Mouse (Mus musculus): ENCODE data around the gene Noxa1. TPM values are rescaled to one million over a fixed set of nuclear protein-coding genes. Genes with fewer than 3 reads are reported as not detected.
A peak's percentile ranks its signal among the peaks of the same experiment; 100 is the strongest.

Noxa1 gene
- total and polyA plus RNA-seq, 3 experiments, result 5.0 to 6.4 (median 6.3) TPM

DNA sequence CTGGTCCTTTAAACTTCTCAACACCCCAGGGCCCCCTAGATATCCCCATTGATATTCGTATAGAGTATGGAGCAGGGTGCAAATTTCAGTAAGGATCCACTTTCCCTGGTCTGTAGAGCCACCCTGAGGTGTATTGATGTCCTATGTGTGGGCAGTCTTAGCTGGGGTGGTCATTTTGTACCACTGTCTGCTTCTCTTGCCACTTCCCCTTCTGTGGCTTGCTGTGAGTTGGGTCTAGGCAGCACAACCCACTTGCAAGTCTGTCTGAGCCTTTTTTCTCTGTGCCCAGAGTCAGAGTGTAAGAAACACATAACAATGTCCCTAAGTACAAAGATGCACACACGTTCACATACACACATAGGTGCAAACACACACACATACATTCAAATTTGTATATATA lies 19.4 kb upstream of the Noxa1 start:
- Histone ChIP-seq H3K27ac (ENCODE audit: insufficient read depth, low read depth) (no peak overlapping the region), H3K9ac (ENCODE audit: insufficient read depth, low read depth) (no peak overlapping the region), H3K79me2 (replicated peaks; ENCODE audit: control insufficient read depth, extremely low read depth, insufficient read depth, poor library complexity, severe bottlenecking) (no peaks in the 10 kb centered on the region), H3K4me3 (replicated peaks in 1 of 3; ENCODE audit: low read depth in 2 of 3, low read length in 2 of 3, poor library complexity in 1 of 3) (no peak overlapping the region), H3K36me3 (replicated peaks in 1 of 2; ENCODE audit: control insufficient read depth in 1 of 2, insufficient read depth in 1 of 2, low read length in 1 of 2) (peaks cover 0 to 1% of the 10 kb centered on the region in 2 experiments), H3K9me3 (replicated peaks; ENCODE audit: low read length) (no peaks in the 10 kb centered on the region), H3K27me3 (replicated peaks) (no peaks in the 10 kb centered on the region), H3K4me1 (ENCODE audit: control insufficient read depth in 1 of 2, insufficient read depth in 2 of 2) (peaks cover 18 to 32% of the 10 kb centered on the region in 2 experiments), H3K4me2 (ENCODE audit: insufficient read depth, low read depth, poor library complexity, severe bottlenecking) (no peak overlapping the region)
- dilution Hi-C loops (cut with MboI; ENCODE audit: extremely low pct_ligation_motif_present, extremely low pct_unique_long_range_greater_than_20kb, low sequenced_read_pairs) (no loop called here), in situ Hi-C loops (cut with MboI; ENCODE audit: low pct_ligation_motif_present, low pct_unique_long_range_greater_than_20kb, low sequenced_read_pairs) (no loop called here)
- no peak for TF ChIP-seq BHLHE40 (IDR thresholded peaks at IDR 0.05; ENCODE audit: low read depth, low read length)
- TF ChIP-seq HCFC1 (IDR thresholded peaks at IDR 0.05; ENCODE audit: low read depth, low read length), result no peak
- TF ChIP-seq ZNF384 (IDR thresholded peaks at IDR 0.05; ENCODE audit: low read depth, low read length), result no peak
- TF ChIP-seq CTCF (conservative IDR thresholded peaks at IDR 0.05 in 1 of 2, IDR thresholded peaks at IDR 0.05 in 1 of 2; ENCODE audit: low read depth in 2 of 2, low read length in 2 of 2), result peak in 1 of 2 experiments; percentile 37; a peak in 2 of 4 replicates
- TF ChIP-seq IRF4 (IDR thresholded peaks at IDR 0.05; ENCODE audit: low read depth, low read length), result no peak
- TF ChIP-seq NELFE (IDR thresholded peaks at IDR 0.05; ENCODE audit: low read depth, low read length), result no peak
- no peak for TF ChIP-seq USF2 (conservative IDR thresholded peaks at IDR 0.05; ENCODE audit: low read depth, low read length)
- TF ChIP-seq CHD1 (IDR thresholded peaks at IDR 0.05; ENCODE audit: low read depth, low read length), result no peak
- TF ChIP-seq RAD21 (IDR thresholded peaks at IDR 0.05; ENCODE audit: low read depth, low read length), result peak; percentile 24
- TF ChIP-seq ZC3H11A (IDR thresholded peaks at IDR 0.05; ENCODE audit: low read depth, low read length), result no peak
- DNase-seq (ENCODE audit: extremely low read depth), result no peak

DNA sequence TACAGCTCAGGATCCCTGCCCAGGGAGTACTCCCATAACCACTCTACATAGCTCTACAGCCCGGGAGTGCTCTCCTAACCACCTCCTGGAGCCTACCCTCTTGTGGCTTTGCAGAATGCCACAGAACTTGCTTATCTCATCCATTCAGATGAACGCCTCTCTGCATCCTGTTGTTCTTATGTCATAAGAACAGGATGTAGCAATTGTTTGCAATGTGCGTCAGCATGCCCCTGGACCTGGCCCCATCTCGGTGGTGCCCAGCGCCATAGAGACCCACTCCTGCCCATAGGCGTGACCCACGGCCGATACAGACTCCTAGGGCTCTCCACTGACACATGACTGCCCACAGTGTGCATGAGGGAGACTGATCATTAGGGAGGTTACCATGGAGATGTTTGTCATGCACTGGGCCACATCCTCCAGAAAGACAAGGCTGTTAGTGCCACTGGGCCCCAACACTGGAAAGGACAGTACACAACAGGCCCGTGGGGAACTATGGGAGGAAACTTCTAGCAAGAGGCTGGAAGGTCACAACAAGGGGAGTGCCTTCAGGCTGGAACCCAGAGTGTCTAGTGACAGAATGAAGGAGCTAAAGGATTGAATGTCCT lies 16.3 kb upstream of the Noxa1 start:
- Histone ChIP-seq H3K4me3 (replicated peaks in 1 of 3; ENCODE audit: low read depth in 2 of 3, low read length in 2 of 3, poor library complexity in 1 of 3) (no peak overlapping the region), H3K27ac (ENCODE audit: insufficient read depth, low read depth) (no peak overlapping the region), H3K79me2 (replicated peaks; ENCODE audit: control insufficient read depth, extremely low read depth, insufficient read depth, poor library complexity, severe bottlenecking) (no peaks in the 10 kb centered on the region), H3K9ac (ENCODE audit: insufficient read depth, low read depth) (no peak overlapping the region), H3K4me1 (ENCODE audit: control insufficient read depth in 1 of 2, insufficient read depth in 2 of 2) (peaks cover 21 to 31% of the 10 kb centered on the region in 2 experiments), H3K4me2 (ENCODE audit: insufficient read depth, low read depth, poor library complexity, severe bottlenecking) (no peak overlapping the region), H3K9me3 (replicated peaks; ENCODE audit: low read length) (no peaks in the 10 kb centered on the region), H3K36me3 (replicated peaks in 1 of 2; ENCODE audit: control insufficient read depth in 1 of 2, insufficient read depth in 1 of 2, low read length in 1 of 2) (peaks cover 0 to 1% of the 10 kb centered on the region in 2 experiments), H3K27me3 (replicated peaks) (no peaks in the 10 kb centered on the region)
- TF ChIP-seq ELF1 (IDR thresholded peaks at IDR 0.05; ENCODE audit: low read depth, low read length) (no peak), ETS1 (conservative IDR thresholded peaks at IDR 0.05; ENCODE audit: low read depth, low read length) (no peak), ZC3H11A (IDR thresholded peaks at IDR 0.05; ENCODE audit: low read depth, low read length) (no peak), BHLHE40 (IDR thresholded peaks at IDR 0.05; ENCODE audit: low read depth, low read length) (no peak), USF1 (IDR thresholded peaks at IDR 0.05; ENCODE audit: low read depth, low read length) (no peak), CHD1 (IDR thresholded peaks at IDR 0.05; ENCODE audit: low read depth, low read length) (no peak), CTCF (conservative IDR thresholded peaks at IDR 0.05 in 1 of 2, IDR thresholded peaks at IDR 0.05 in 1 of 2; ENCODE audit: low read depth in 2 of 2, low read length in 2 of 2) (no peak), TBP (conservative IDR thresholded peaks at IDR 0.05; ENCODE audit: low read depth, low read length) (no peak), UBTF (IDR thresholded peaks at IDR 0.05; ENCODE audit: low read depth, low read length) (no peak), ZKSCAN1 (IDR thresholded peaks at IDR 0.05; ENCODE audit: borderline replicate concordance, low read depth, low read length) (no peak), MAZ (IDR thresholded peaks at IDR 0.05; ENCODE audit: low read depth, low read length) (no peak), MAFK (IDR thresholded peaks at IDR 0.05; ENCODE audit: insufficient replicate concordance, low read length) (no peak), IRF4 (IDR thresholded peaks at IDR 0.05; ENCODE audit: low read depth, low read length) (no peak), USF2 (conservative IDR thresholded peaks at IDR 0.05; ENCODE audit: low read depth, low read length) (no peak), ZNF384 (IDR thresholded peaks at IDR 0.05; ENCODE audit: low read depth, low read length) (no peak)
- dilution Hi-C loops (cut with MboI; ENCODE audit: extremely low pct_ligation_motif_present, extremely low pct_unique_long_range_greater_than_20kb, low sequenced_read_pairs) (no loop called here), in situ Hi-C loops (cut with MboI; ENCODE audit: low pct_ligation_motif_present, low pct_unique_long_range_greater_than_20kb, low sequenced_read_pairs) (no loop called here)
- no peak for DNase-seq (ENCODE audit: extremely low read depth)

All from CH12.LX (cell line).